Mouse (Mus musculus) left cerebral cortex, postnatal 14 days (tissue): ENCODE results near the gene Gde1. TPM values are rescaled to one million over a fixed set of nuclear protein-coding genes. Genes with fewer than 3 reads are reported as not detected.
A peak's percentile ranks its signal among the peaks of the same experiment; 100 is the strongest.

Experiments used
- DNase-seq, 2 experiments: peaks; one replicate each; pipeline ENCODE4 v3.0.0; 2021 to 2022; ENCODE audit warnings: low spot score in 2 of 2, mixed read lengths in 1 of 2
- intact Hi-C: fragments of 180-260 bp; cut with DNase I; formaldehyde crosslinking; loops from one replicate; pipeline ENCODE4 v1.15.1; 2025
- long read RNA-seq, 2 experiments: library from polyadenylated mRNA; stranded (forward); transcript quantifications; one replicate each; pipeline ENCODE4 v2.0.0; 2021
- total RNA-seq, 2 experiments: library from RNA; stranded (reverse); gene quantifications; 2 replicates each; pipeline ENCODE4 v1.2.3; 2021

Gene Gde1
- 100 to 1,000 TPM; 325 to 333 TPM for total RNA-seq
- long read RNA-seq, experiment 1, transcript Gde1-201 (6 exons, 1,582 nt), result major isoform, 473 of 560 reads
- long read RNA-seq, experiment 1, partial matches to known transcripts, result 6 of 560 reads
- long read RNA-seq, experiment 1, other reads (novel, unspliced or antisense), result 77 of 560 reads
- long read RNA-seq, experiment 2, transcript Gde1-201 (6 exons, 1,582 nt), result major isoform, 395 of 464 reads
- long read RNA-seq, experiment 2, partial matches to known transcripts, result 2 of 464 reads
- long read RNA-seq, experiment 2, other reads (novel, unspliced or antisense), result 63 of 464 reads

- DNase-seq, result peak; percentile 93 to 94
- intact Hi-C loops, result no loop called here
These were observed at the start of gene Gde1 for GRCm38 (mm10) chr7:118705101-118705961. Gene Gde1, minus strand, starts transcription at chr7:118705778.

- DNase-seq, result no peak
- intact Hi-C loops, result no loop called here
These were observed 46.0 kb upstream of the Gde1 start for GRCm38 (mm10) chr7:118751625-118752024.

- intact Hi-C loops, result no loop called here
- no peak for DNase-seq
These were observed 44.1 kb upstream of the Gde1 start for GRCm38 (mm10) chr7:118749706-118750105.

GRCm38 (mm10) chr7:118747891-118748672 lies 42.5 kb upstream of the Gde1 start:
- peak; percentile 20 to 28 for DNase-seq
- intact Hi-C loops, result no loop called here

GRCm38 (mm10) chr7:118744766-118745165 lies 39.2 kb upstream of the Gde1 start:
- intact Hi-C loops, result no loop called here
- no peak for DNase-seq

- intact Hi-C loops, result no loop called here
- DNase-seq, result no peak
These were observed 36.7 kb upstream of the Gde1 start for GRCm38 (mm10) chr7:118742278-118742677.

GRCm38 (mm10) chr7:118740532-118741338 lies 35.2 kb upstream of the Gde1 start:
- intact Hi-C loops, result no loop called here
- peak; percentile 97 for DNase-seq

- intact Hi-C loops, result no loop called here
- DNase-seq, result peak; percentile 84 to 92
These were observed 34.5 kb upstream of the Gde1 start, which contains the start of gene Vps35l for GRCm38 (mm10) chr7:118739975-118740531. Gene Vps35l, plus strand, starts transcription at chr7:118740226.

- intact Hi-C loops, result no loop called here
- peak in 1 of 2 experiments; percentile 64 for DNase-seq
These were observed 33.2 kb upstream of the Gde1 start for GRCm38 (mm10) chr7:118738730-118739129.

GRCm38 (mm10) chr7:118733225-118733624 lies 27.6 kb upstream of the Gde1 start:
- no peak for DNase-seq
- intact Hi-C loops, result no loop called here

GRCm38 (mm10) chr7:118731781-118732180 lies 26.2 kb upstream of the Gde1 start:
- intact Hi-C loops, result no loop called here
- DNase-seq, result no peak

- intact Hi-C loops, result no loop called here
- no peak for DNase-seq
These were observed 23.4 kb upstream of the Gde1 start for GRCm38 (mm10) chr7:118728846-118729587.

- DNase-seq, result no peak
- intact Hi-C loops, result no loop called here
These were observed 19.9 kb upstream of the Gde1 start for GRCm38 (mm10) chr7:118725459-118725858.

GRCm38 (mm10) chr7:118723927-118724326 lies 18.3 kb upstream of the Gde1 start:
- intact Hi-C loops, result no loop called here
- no peak for DNase-seq

GRCm38 (mm10) chr7:118718066-118718465 lies 12.5 kb upstream of the Gde1 start:
- intact Hi-C loops, result no loop called here
- no peak for DNase-seq

GRCm38 (mm10) chr7:118714873-118715272 lies 9.3 kb upstream of the Gde1 start:
- intact Hi-C loops, result no loop called here
- no peak for DNase-seq

- DNase-seq, result peak; percentile 95 to 97
- intact Hi-C loops, result no loop called here
These were observed 6.9 kb upstream of the Gde1 start, which contains the start of gene Ccp110 for GRCm38 (mm10) chr7:118712228-118713173. Gene Ccp110, plus strand, starts transcription at chr7:118712552.
